Mouse (Mus musculus): ENCODE data around the gene Ess2.

The Ess2 gene

GRCm38 (mm10) chr16:17921325-17922162 is 10.4 kb upstream of the Ess2 start:
- CTCF ChIA-PET: interaction anchor here (0.5 to 1.2 kb wide), 3 partner anchors 14 to 20 kb away, joined by 3 read pairs; no protein-coding TSS in a partner anchor

- CTCF ChIA-PET: no interaction called here
Measured at GRCm38 (mm10) chr16:17920586-17920985, 9.4 kb upstream of the Ess2 start.

- CTCF ChIA-PET: no interaction called here
Measured at GRCm38 (mm10) chr16:17914307-17915249, 3.4 kb upstream of the Ess2 start, which contains the start of gene Gsc2. Gsc2 (minus strand) TSS chr16:17915059.

GRCm38 (mm10) chr16:17898462-17898861 is 12.7 kb downstream of the Ess2 start, which contains the start of the genes Dgcr2 and Tssk2:
Dgcr2 (minus strand) TSS chr16:17898562.
Tssk2 (plus strand) TSS chr16:17898637.
- CTCF ChIA-PET: no interaction called here

- CTCF ChIA-PET: no interaction called here
Measured at GRCm38 (mm10) chr16:17896091-17896490, 15.1 kb downstream of the Ess2 start.

GRCm38 (mm10) chr16:17893923-17894322 is 17.2 kb downstream of the Ess2 start, which contains the start of gene Tssk1:
Tssk1 (plus strand) TSS chr16:17894223.
- CTCF ChIA-PET: no interaction called here

GRCm38 (mm10) chr16:17892606-17893005 is 18.5 kb downstream of the Ess2 start:
- CTCF ChIA-PET: no interaction called here

- CTCF ChIA-PET: no interaction called here
Measured at GRCm38 (mm10) chr16:17891567-17891959, 19.6 kb downstream of the Ess2 start, which contains the start of gene Gm20518. Gm20518 (minus strand) TSS chr16:17891671.

GRCm38 (mm10) chr16:17890917-17891566 is 20.1 kb downstream of the Ess2 start:
- CTCF ChIA-PET: no interaction called here

GRCm38 (mm10) chr16:17890342-17890727 is 20.8 kb downstream of the Ess2 start:
- CTCF ChIA-PET: no interaction called here

GRCm38 (mm10) chr16:17889689-17890341 is 21.3 kb downstream of the Ess2 start:
- CTCF ChIA-PET: interaction anchor here (0.5 kb wide), 1 partner anchor 75 kb away, joined by 3 read pairs; no protein-coding TSS in a partner anchor

- CTCF ChIA-PET: no interaction called here
Measured at GRCm38 (mm10) chr16:17884116-17884515, 27.0 kb downstream of the Ess2 start.

- CTCF ChIA-PET: no interaction called here
Measured at GRCm38 (mm10) chr16:17882196-17882595, 29.0 kb downstream of the Ess2 start.

GRCm38 (mm10) chr16:17879571-17879970 is 31.6 kb downstream of the Ess2 start:
- CTCF ChIA-PET: no interaction called here

GRCm38 (mm10) chr16:17876096-17876495 is 35.1 kb downstream of the Ess2 start:
- CTCF ChIA-PET: no interaction called here

GRCm38 (mm10) chr16:17875174-17875573 is 36.0 kb downstream of the Ess2 start:
- CTCF ChIA-PET: no interaction called here

GRCm38 (mm10) chr16:17872995-17873394 is 38.2 kb downstream of the Ess2 start:
- CTCF ChIA-PET: no interaction called here

- CTCF ChIA-PET: no interaction called here
Measured at GRCm38 (mm10) chr16:17871248-17871647, 39.9 kb downstream of the Ess2 start.

GRCm38 (mm10) chr16:17865770-17866169 is 45.4 kb downstream of the Ess2 start:
- CTCF ChIA-PET: no interaction called here

- CTCF ChIA-PET: no interaction called here
Measured at GRCm38 (mm10) chr16:17865293-17865692, 45.9 kb downstream of the Ess2 start.

- CTCF ChIA-PET: interaction anchor here (1.3 kb wide), 1 partner anchor 9 kb away, joined by 3 read pairs; no protein-coding TSS in a partner anchor
Measured at GRCm38 (mm10) chr16:17858592-17858991, 52.6 kb downstream of the Ess2 start.

All from spleen, embryonic (tissue).